Mouse (Mus musculus) brown adipose tissue, adult 24 weeks (tissue): ENCODE data around the gene Reps2. TPM values are rescaled to one million over a fixed set of nuclear protein-coding genes. Genes with fewer than 3 reads are reported as not detected.

Experiments used
- H3K27ac ChIP-seq: fragments of 200-500 bp; replicated peaks from 2 replicates; pipeline ENCODE4 v1.5.1; 2012; ENCODE audit warnings: low read depth, mild to moderate bottlenecking, low read length
- H3K4me1 ChIP-seq: fragments of 200-500 bp; 2 replicates; pipeline ENCODE4 v1.6.1; 2012; ENCODE audit warnings: low read length, mixed read lengths; ENCODE audit not compliant: control insufficient read depth, insufficient read depth, insufficient read length
- H3K4me3 ChIP-seq: fragments of 200-500 bp; 2 replicates; pipeline ENCODE4 v1.5.1; 2012; ENCODE audit warnings: low read depth, mild to moderate bottlenecking, low read length, moderate library complexity; ENCODE audit not compliant: insufficient read depth
- polyA plus RNA-seq: library from polyadenylated mRNA; stranded (reverse); fragments of >200 nt; gene quantifications from 2 replicates; pipeline ENCODE4 v1.2.4, GENCODE M21; 2012; ENCODE audit not compliant: missing spikeins, insufficient read depth, insufficient read length

Reps2 gene
- polyA plus RNA-seq, 1 experiment = 1.5 TPM

DNA sequence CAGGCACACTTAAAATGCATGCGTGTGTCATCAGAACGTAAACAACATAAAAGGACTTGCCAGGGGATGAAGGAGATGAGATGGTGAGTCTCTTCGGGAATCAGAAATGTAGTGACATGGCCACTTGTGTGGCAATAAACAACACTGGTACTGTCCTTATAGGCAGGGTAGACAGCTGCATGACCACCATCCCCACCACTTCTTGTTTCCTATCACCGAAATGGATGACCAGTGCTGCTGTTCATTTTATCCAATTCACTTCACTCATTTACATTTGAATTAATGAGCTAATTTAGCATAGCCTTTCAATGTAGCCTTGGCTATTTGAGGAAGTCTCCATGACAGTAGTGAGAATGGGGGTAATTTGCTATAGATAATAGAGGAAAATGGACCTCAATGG lies 236.2 kb downstream of the Reps2 start:
- Histone ChIP-seq H3K4me1 (no peaks in the 10 kb centered on the region), H3K27ac (no peak overlapping the region)

DNA sequence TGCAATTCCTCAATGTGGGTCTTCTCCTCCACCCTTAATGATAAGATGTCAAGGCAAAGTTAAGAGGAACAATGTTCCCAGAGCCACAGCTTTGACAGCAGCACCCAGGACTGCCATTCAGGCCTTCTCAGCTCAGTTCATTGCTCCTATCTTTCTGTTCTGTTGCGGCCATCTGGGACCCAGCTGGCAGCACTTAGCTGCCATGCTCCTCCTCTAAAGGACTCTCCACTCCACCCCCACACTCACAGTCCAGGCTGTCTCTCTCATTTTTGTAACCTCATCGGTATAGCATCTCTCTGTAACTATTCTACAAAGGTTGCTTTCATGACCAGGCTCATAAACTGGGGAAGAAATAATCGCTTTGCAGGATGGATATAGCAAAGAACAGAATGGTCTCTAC lies 241.0 kb downstream of the Reps2 start:
- H3K4me1 ChIP-seq = no peaks in the 10 kb centered on the region
- H3K27ac ChIP-seq = no peak overlapping the region
- H3K4me3 ChIP-seq = no peak overlapping the region

More for the DNA sequence above, 236.2 kb downstream of the Reps2 start:
- no peak overlapping the region for H3K4me3 ChIP-seq

DNA sequence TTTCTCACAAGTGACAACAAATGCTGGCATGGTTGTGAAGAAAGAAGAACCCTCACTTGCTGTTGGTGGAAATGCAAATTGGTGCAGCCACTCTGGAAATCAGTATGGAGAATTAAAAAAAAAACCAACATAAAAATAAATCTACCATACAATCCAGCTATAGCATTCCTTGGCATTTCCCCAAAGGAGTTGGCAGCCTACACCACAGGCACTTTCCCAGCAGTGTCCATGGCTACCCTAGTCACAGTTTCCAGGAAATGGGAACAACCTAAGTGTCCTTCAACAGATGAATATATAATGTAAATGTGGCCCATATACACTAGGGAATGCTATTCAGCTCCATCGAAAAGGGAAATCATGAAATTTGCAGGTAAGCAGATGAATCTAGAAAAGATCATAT lies 262.7 kb downstream of the Reps2 start:
- Histone ChIP-seq H3K4me1 (no peaks in the 10 kb centered on the region), H3K4me3 (no peak overlapping the region), H3K27ac (no peak overlapping the region)

DNA sequence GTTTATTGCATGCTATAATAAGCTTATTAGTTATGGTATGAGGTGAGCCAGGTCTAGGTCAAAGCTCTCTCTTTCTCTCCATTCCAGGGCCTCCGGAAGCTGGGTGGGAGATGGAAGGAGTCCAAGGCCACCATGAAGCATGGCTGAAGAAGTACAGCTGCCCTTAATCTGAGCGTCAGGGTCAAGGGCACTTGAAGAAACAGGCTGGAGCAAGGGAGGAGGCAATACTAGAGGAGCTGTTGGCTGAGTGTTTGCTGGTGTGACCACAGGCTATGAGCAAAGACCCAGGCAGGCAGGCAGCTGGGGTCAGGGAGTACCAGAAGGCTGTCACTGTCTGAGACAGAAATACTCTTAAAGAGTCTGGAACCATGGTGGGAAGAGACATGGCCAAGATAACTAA lies 280.2 kb downstream of the Reps2 start:
- Histone ChIP-seq H3K4me3 (no peak overlapping the region), H3K4me1 (no peaks in the 10 kb centered on the region), H3K27ac (no peak overlapping the region)

Other genes starting within 250 kb of the Reps2 start
- 57.3 and 65.9 TPM in 2 replicates for gene Rbbp7, start 116.8 kb upstream of the Reps2 start, polyA plus RNA-seq
- gene Txlng, start 185.8 kb upstream of the Reps2 start, polyA plus RNA-seq = 24.7 and 25.5 TPM in 2 replicates
- gene Syap1, start 244.8 kb upstream of the Reps2 start, polyA plus RNA-seq = 135 and 150 TPM in 2 replicates